ENCODE assay signal across 14 mouse cellular contexts in genomic region chr11:64500536-64501112, GRCm38 (mm10).
"Had no signal": no experiment of that assay in that cellular context is flagged by ENCODE, and none has a peak within 500 bp of the region (broad histone marks: within the 10 kb centered on the region; RNA-seq: fewer than 3 reads in every experiment).

No protein-coding gene starts in this region.

- H3K9ac ChIP-seq: liver, embryonic 15.5 days; midbrain, embryonic 13.5 days; neural tube, embryonic 12.5 days had no signal

- H3K27ac ChIP-seq: limb, embryonic 10.5 days; liver, embryonic 15.5 days; midbrain, embryonic 13.5 days; neural tube, embryonic 12.5 days had no signal

- DNase-seq: kidney, adult 8-10 months; kidney, postnatal 25 days; lung, adult 2 months; lung, postnatal 36 days; retina, postnatal 1 day; right cerebral cortex, postnatal 25 days; thymus, postnatal 36 days had no signal

- H3K4me1 ChIP-seq: liver, embryonic 15.5 days; midbrain, embryonic 13.5 days; neural tube, embryonic 12.5 days had no signal

- H3K4me2 ChIP-seq: liver, embryonic 11.5 days; liver, embryonic 15.5 days; midbrain, embryonic 13.5 days; neural tube, embryonic 12.5 days had no signal

- H3K9me3 ChIP-seq: limb, embryonic 10.5 days; liver, embryonic 15.5 days; midbrain, embryonic 13.5 days; neural tube, embryonic 12.5 days had no signal

- H3K36me3 ChIP-seq: limb, embryonic 10.5 days; liver, embryonic 15.5 days; midbrain, embryonic 13.5 days; neural tube, embryonic 12.5 days had no signal

- ATAC-seq: intestine, embryonic 16.5 days; lung, postnatal 0 days; midbrain, embryonic 13.5 days had no signal

- H3K27me3 ChIP-seq: liver, embryonic 15.5 days; midbrain, embryonic 13.5 days; neural tube, embryonic 12.5 days had no signal

- H3K4me3 ChIP-seq: limb, embryonic 10.5 days; liver, embryonic 15.5 days; midbrain, embryonic 13.5 days; neural tube, embryonic 12.5 days had no signal
